Mouse (Mus musculus) limb, embryonic 12.5 days (tissue): ENCODE results near the gene Catsperz. TPM values are rescaled to one million over a fixed set of nuclear protein-coding genes. Genes with fewer than 3 reads are reported as not detected.

Experiments
- ATAC-seq: fragments of 200-750 bp; cut with Nextera tagmentation; 2 replicates; pipeline ENCODE4 v1.8.0; 2017; ENCODE audit warnings: low read depth, moderate TSS enrichment; ENCODE audit not compliant: insufficient number of reproducible peaks, insufficient read depth, low FRiP score, low TSS enrichment
- H3K27ac ChIP-seq: fragments of 300-500 bp; sonication (generic); 2 replicates; pipeline ENCODE4 v1.5.1; 2016; ENCODE audit warnings: mild to moderate bottlenecking, moderate library complexity
- H3K27me3 ChIP-seq: fragments of 300-500 bp; sonication (generic); 2 replicates; pipeline ENCODE4 v1.6.1; 2016; ENCODE audit warnings: mild to moderate bottlenecking, moderate library complexity
- H3K36me3 ChIP-seq: fragments of 300-500 bp; sonication (generic); 2 replicates; pipeline ENCODE4 v1.6.1; 2016; ENCODE audit warnings: mild to moderate bottlenecking, moderate library complexity
- H3K4me1 ChIP-seq: fragments of 300-500 bp; sonication (generic); replicated peaks from 2 replicates; pipeline ENCODE4 v1.6.1; 2016
- H3K4me2 ChIP-seq: fragments of 300-500 bp; sonication (generic); 2 replicates; pipeline ENCODE4 v1.6.1; 2016; ENCODE audit warnings: mild to moderate bottlenecking, moderate library complexity
- H3K4me3 ChIP-seq: fragments of 300-500 bp; sonication (generic); replicated peaks from 2 replicates; pipeline ENCODE4 v1.5.1; 2016; ENCODE audit warnings: mild to moderate bottlenecking
- H3K9ac ChIP-seq: fragments of 300-500 bp; sonication (generic); replicated peaks from 2 replicates; pipeline ENCODE4 v1.6.1; 2016; ENCODE audit warnings: mild to moderate bottlenecking, moderate library complexity
- H3K9me3 ChIP-seq: fragments of 300-500 bp; sonication (generic); 2 replicates; pipeline ENCODE4 v1.6.1; 2016; ENCODE audit warnings: mild to moderate bottlenecking, moderate library complexity
- WGBS: fragments of 180-500 bp; shearing (Covaris S2); methylation state at CpG from one replicate; pipeline ENCODE4 v1.1.7; 2016; 5-methylcytosine and 5-hydroxymethylcytosine counted together
- polyA plus RNA-seq: library from polyadenylated mRNA; unstranded; fragments of >200 nt; fragmentation: Nextera tagmentation; extraction: Ambion mirVana; gene quantifications from 2 replicates; pipeline ENCODE4 v1.2.1, GENCODE M21; 2016

The Catsperz gene
- polyA plus RNA-seq, 1 experiment from 2014 or later, result 1.0 TPM

- peak; percentile 9; the same call in 1 of the 2 replicates for ATAC-seq
- Histone ChIP-seq H3K9me3 (no peaks in the 10 kb centered on the region), H3K36me3 (no peaks in the 10 kb centered on the region), H3K9ac (peak overlapping the region; percentile 60), H3K27ac (no peak overlapping the region), H3K4me1 (peaks cover 11% of the 10 kb centered on the region), H3K4me3 (peak overlapping the region; percentile 38), H3K4me2 (peak overlapping the region; percentile 65), H3K27me3 (peaks cover 85% of the 10 kb centered on the region)
- WGBS, result 3% methylated on average over 58 of the region's 58 CpGs
These were observed 8.4 kb upstream of the Catsperz start for GRCm38 (mm10) chr19:6933436-6934194.

GRCm38 (mm10) chr19:6933102-6933435 lies 7.9 kb upstream of the Catsperz start:
- Histone ChIP-seq H3K36me3 (no peaks in the 10 kb centered on the region), H3K4me1 (peaks cover 11% of the 10 kb centered on the region), H3K4me3 (no peak overlapping the region), H3K9me3 (no peaks in the 10 kb centered on the region), H3K9ac (no peak overlapping the region), H3K27me3 (peaks cover 89% of the 10 kb centered on the region), H3K27ac (no peak overlapping the region), H3K4me2 (peak overlapping the region; percentile 65; the same call in 1 of the 2 replicates)
- ATAC-seq, result no peak
- WGBS, result 23% methylated on average over 4 of the region's 4 CpGs

GRCm38 (mm10) chr19:6932018-6932417 lies 6.8 kb upstream of the Catsperz start:
- H3K4me1 ChIP-seq, result peaks cover 15% of the 10 kb centered on the region
- 50% methylated on average over 1 of the region's 1 CpGs for WGBS
- no peak overlapping the region for H3K4me2 ChIP-seq
- no peak overlapping the region for H3K4me3 ChIP-seq
- H3K9me3 ChIP-seq, result no peaks in the 10 kb centered on the region
- peaks cover 93% of the 10 kb centered on the region for H3K27me3 ChIP-seq
- no peak for ATAC-seq
- H3K27ac ChIP-seq, result no peak overlapping the region
- no peak overlapping the region for H3K9ac ChIP-seq
- no peaks in the 10 kb centered on the region for H3K36me3 ChIP-seq

GRCm38 (mm10) chr19:6931002-6931401 lies 5.8 kb upstream of the Catsperz start:
- H3K4me1 ChIP-seq, result peaks cover 19% of the 10 kb centered on the region
- no peak overlapping the region for H3K4me2 ChIP-seq
- no peak overlapping the region for H3K4me3 ChIP-seq
- peaks cover 3% of the 10 kb centered on the region; the same call in 1 of the 2 replicates for H3K9me3 ChIP-seq
- no peak for ATAC-seq
- 6% methylated on average over 2 of the region's 2 CpGs for WGBS
- no peak overlapping the region for H3K9ac ChIP-seq
- H3K36me3 ChIP-seq, result no peaks in the 10 kb centered on the region
- H3K27me3 ChIP-seq, result peaks cover 98% of the 10 kb centered on the region
- H3K27ac ChIP-seq, result no peak overlapping the region

- Histone ChIP-seq H3K4me3 (no peak overlapping the region), H3K4me2 (no peak overlapping the region), H3K9me3 (peaks cover 6% of the 10 kb centered on the region; the same call in 1 of the 2 replicates), H3K9ac (no peak overlapping the region; the same call in 1 of the 2 replicates), H3K4me1 (peaks cover 15% of the 10 kb centered on the region), H3K27me3 (peaks cover 99% of the 10 kb centered on the region), H3K27ac (no peak overlapping the region), H3K36me3 (no peaks in the 10 kb centered on the region)
- no peak for ATAC-seq
- 10% methylated on average over 9 of the region's 9 CpGs for WGBS
These were observed 2.9 kb upstream of the Catsperz start for GRCm38 (mm10) chr19:6928080-6928479.

GRCm38 (mm10) chr19:6926559-6927255 lies 1.5 kb upstream of the Catsperz start:
- Histone ChIP-seq H3K4me3 (peak overlapping the region; percentile 29), H3K36me3 (no peaks in the 10 kb centered on the region), H3K9ac (no peak overlapping the region), H3K9me3 (peaks cover 6% of the 10 kb centered on the region; the same call in 1 of the 2 replicates), H3K27me3 (peaks cover 95% of the 10 kb centered on the region), H3K4me1 (peaks cover 20% of the 10 kb centered on the region), H3K4me2 (peak overlapping the region; percentile 53), H3K27ac (no peak overlapping the region)
- ATAC-seq, result no peak
- WGBS, result 10% methylated on average over 26 of the region's 26 CpGs

- peak overlapping the region; percentile 22 for H3K4me3 ChIP-seq
- H3K9ac ChIP-seq, result no peak overlapping the region
- H3K4me2 ChIP-seq, result peak overlapping the region; percentile 33
- no peak for ATAC-seq
- peaks cover 6% of the 10 kb centered on the region; the same call in 1 of the 2 replicates for H3K9me3 ChIP-seq
- peaks cover 85% of the 10 kb centered on the region for H3K27me3 ChIP-seq
- WGBS, result 8% methylated on average over 39 of the region's 40 CpGs
- H3K36me3 ChIP-seq, result no peaks in the 10 kb centered on the region
- H3K4me1 ChIP-seq, result peaks cover 23% of the 10 kb centered on the region
- no peak overlapping the region for H3K27ac ChIP-seq
These were observed 590 bp upstream of the Catsperz start for GRCm38 (mm10) chr19:6925611-6926329.

GRCm38 (mm10) chr19:6924461-6925306 lies 496 bp downstream of the Catsperz start:
- 5% methylated on average over 39 of the region's 39 CpGs for WGBS
- H3K4me1 ChIP-seq, result peaks cover 33% of the 10 kb centered on the region
- H3K27me3 ChIP-seq, result peaks cover 76% of the 10 kb centered on the region
- H3K36me3 ChIP-seq, result no peaks in the 10 kb centered on the region
- no peak for ATAC-seq
- peaks cover 6% of the 10 kb centered on the region; the same call in 1 of the 2 replicates for H3K9me3 ChIP-seq
- H3K9ac ChIP-seq, result no peak overlapping the region
- no peak overlapping the region for H3K27ac ChIP-seq
- peak overlapping the region; percentile 22 for H3K4me3 ChIP-seq
- H3K4me2 ChIP-seq, result peak overlapping the region; percentile 33

GRCm38 (mm10) chr19:6922901-6923735 lies 2.1 kb downstream of the Catsperz start:
- peaks cover 33% of the 10 kb centered on the region for H3K4me1 ChIP-seq
- H3K9ac ChIP-seq, result no peak overlapping the region
- H3K9me3 ChIP-seq, result peaks cover 6% of the 10 kb centered on the region; the same call in 1 of the 2 replicates
- no peak overlapping the region for H3K4me2 ChIP-seq
- no peak overlapping the region for H3K4me3 ChIP-seq
- no peak overlapping the region for H3K27ac ChIP-seq
- no peak for ATAC-seq
- H3K36me3 ChIP-seq, result no peaks in the 10 kb centered on the region
- WGBS, result 59% methylated on average over 6 of the region's 6 CpGs
- peaks cover 60% of the 10 kb centered on the region for H3K27me3 ChIP-seq
